Mouse (Mus musculus) forebrain, embryonic 12.5 days (tissue): ENCODE measurements around the gene Rabgap1l. TPM values are rescaled to one million over a fixed set of nuclear protein-coding genes. Genes with fewer than 3 reads are reported as not detected.

Experiments
- ATAC-seq: fragments of 200-750 bp; cut with Nextera tagmentation; 2 replicates; pipeline ENCODE4 v1.8.0; 2017; ENCODE audit warnings: moderate TSS enrichment; ENCODE audit not compliant: low FRiP score
- H3K27ac ChIP-seq: fragments of 300-500 bp; sonication (generic); 2 replicates; pipeline ENCODE4 v1.5.1; 2016; ENCODE audit warnings: mild to moderate bottlenecking
- H3K27me3 ChIP-seq: fragments of 300-500 bp; sonication (generic); 2 replicates; pipeline ENCODE4 v1.6.1; 2016; ENCODE audit warnings: mild to moderate bottlenecking
- H3K36me3 ChIP-seq: fragments of 300-500 bp; sonication (generic); replicated peaks from 2 replicates; pipeline ENCODE4 v1.6.1; 2016; ENCODE audit warnings: mild to moderate bottlenecking
- H3K4me1 ChIP-seq: fragments of 300-500 bp; sonication (generic); 2 replicates; pipeline ENCODE4 v1.6.1; 2016
- H3K4me2 ChIP-seq: fragments of 300-500 bp; sonication (generic); 2 replicates; pipeline ENCODE4 v1.6.1; 2016; ENCODE audit warnings: mild to moderate bottlenecking, moderate library complexity
- H3K4me3 ChIP-seq: fragments of 300-500 bp; sonication (generic); replicated peaks from 2 replicates; pipeline ENCODE4 v1.5.1; 2016; ENCODE audit warnings: mild to moderate bottlenecking
- H3K9ac ChIP-seq: fragments of 300-500 bp; sonication (generic); 2 replicates; pipeline ENCODE4 v1.6.1; 2016; ENCODE audit warnings: mild to moderate bottlenecking
- H3K9me3 ChIP-seq: fragments of 300-500 bp; sonication (generic); 2 replicates; pipeline ENCODE4 v1.6.1; 2016
- WGBS: fragments of 180-500 bp; shearing (Covaris S2); methylation state at CpG from one replicate; pipeline ENCODE4 v1.1.7; 2016; 5-methylcytosine and 5-hydroxymethylcytosine counted together
- polyA plus RNA-seq: library from polyadenylated mRNA; unstranded; fragments of >200 nt; fragmentation: Nextera tagmentation; extraction: Ambion mirVana; gene quantifications from 2 replicates; pipeline ENCODE4 v1.2.1, GENCODE M21; 2016

Gene Rabgap1l
- polyA plus RNA-seq, 1 experiment from 2014 or later: 19.6 TPM

DNA sequence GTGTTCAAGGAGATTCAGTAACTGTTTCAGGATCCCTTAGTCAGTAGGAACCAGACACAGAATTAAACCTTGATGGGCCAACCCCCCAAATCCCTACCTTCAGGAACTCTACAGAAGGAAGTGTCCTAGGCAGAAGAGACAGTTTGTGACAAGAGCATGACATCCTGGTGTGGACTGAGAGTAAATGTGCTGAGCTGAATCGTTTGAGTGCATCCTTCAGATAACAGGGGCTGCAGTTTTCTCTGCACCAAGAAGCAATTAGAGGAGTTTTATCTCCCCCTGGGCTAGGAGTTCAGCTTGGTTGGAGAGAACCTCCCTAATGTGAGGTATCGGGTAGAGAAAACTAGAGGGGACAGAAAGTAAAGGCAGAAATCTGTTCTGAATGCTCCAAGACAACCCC, 462.8 kb downstream of the Rabgap1l start:
- Histone ChIP-seq H3K9ac (no peak overlapping the region), H3K4me1 (no peaks in the 10 kb centered on the region), H3K4me2 (no peak overlapping the region), H3K4me3 (no peak overlapping the region), H3K36me3 (no peaks in the 10 kb centered on the region), H3K9me3 (no peaks in the 10 kb centered on the region), H3K27me3 (no peaks in the 10 kb centered on the region), H3K27ac (no peak overlapping the region)
- ATAC-seq: no peak
- WGBS: 75% methylated on average over 2 of the region's 2 CpGs

- no peak overlapping the region for H3K4me2 ChIP-seq
- ATAC-seq: no peak
- no peaks in the 10 kb centered on the region for H3K36me3 ChIP-seq
- H3K27me3 ChIP-seq: no peaks in the 10 kb centered on the region
- no peak overlapping the region for H3K9ac ChIP-seq
- no peak overlapping the region for H3K4me3 ChIP-seq
- no peaks in the 10 kb centered on the region for H3K4me1 ChIP-seq
- no peaks in the 10 kb centered on the region for H3K9me3 ChIP-seq
- H3K27ac ChIP-seq: no peak overlapping the region
- WGBS: 70% methylated on average over 7 of the region's 7 CpGs
These were observed 463.2 kb downstream of the Rabgap1l start for GRCm38 (mm10) chr1:160329788-160330187.

- H3K4me1 ChIP-seq: no peaks in the 10 kb centered on the region
- H3K4me3 ChIP-seq: no peak overlapping the region
- H3K9me3 ChIP-seq: no peaks in the 10 kb centered on the region
- no peaks in the 10 kb centered on the region for H3K36me3 ChIP-seq
- no peak overlapping the region for H3K4me2 ChIP-seq
- no peak for ATAC-seq
- WGBS: 76% methylated on average over 1 of the region's 1 CpGs
- no peak overlapping the region for H3K9ac ChIP-seq
- no peak overlapping the region for H3K27ac ChIP-seq
- no peaks in the 10 kb centered on the region for H3K27me3 ChIP-seq
These were observed 465.5 kb downstream of the Rabgap1l start for GRCm38 (mm10) chr1:160327531-160327930.

GRCm38 (mm10) chr1:160325542-160325941, 467.5 kb downstream of the Rabgap1l start:
- 73% methylated on average over 5 of the region's 5 CpGs for WGBS
- H3K36me3 ChIP-seq: no peaks in the 10 kb centered on the region
- H3K4me2 ChIP-seq: no peak overlapping the region
- H3K9me3 ChIP-seq: no peaks in the 10 kb centered on the region
- ATAC-seq: no peak
- H3K4me1 ChIP-seq: no peaks in the 10 kb centered on the region
- H3K27ac ChIP-seq: no peak overlapping the region
- H3K4me3 ChIP-seq: no peak overlapping the region
- no peaks in the 10 kb centered on the region for H3K27me3 ChIP-seq
- no peak overlapping the region for H3K9ac ChIP-seq

GRCm38 (mm10) chr1:160320690-160321089, 472.3 kb downstream of the Rabgap1l start:
- H3K36me3 ChIP-seq: no peaks in the 10 kb centered on the region
- WGBS: 83% methylated on average over 1 of the region's 1 CpGs
- no peaks in the 10 kb centered on the region for H3K27me3 ChIP-seq
- ATAC-seq: no peak
- H3K4me3 ChIP-seq: no peak overlapping the region
- no peaks in the 10 kb centered on the region for H3K9me3 ChIP-seq
- H3K4me1 ChIP-seq: no peaks in the 10 kb centered on the region
- H3K4me2 ChIP-seq: no peak overlapping the region
- H3K27ac ChIP-seq: no peak overlapping the region
- no peak overlapping the region for H3K9ac ChIP-seq

GRCm38 (mm10) chr1:160318057-160318725, 474.8 kb downstream of the Rabgap1l start:
- no peak for ATAC-seq

GRCm38 (mm10) chr1:160316239-160316638, 476.8 kb downstream of the Rabgap1l start:
- 89% methylated on average over 2 of the region's 2 CpGs for WGBS
- Histone ChIP-seq H3K27ac (no peak overlapping the region), H3K4me3 (no peak overlapping the region), H3K36me3 (no peaks in the 10 kb centered on the region), H3K9ac (no peak overlapping the region), H3K4me2 (no peak overlapping the region), H3K27me3 (no peaks in the 10 kb centered on the region), H3K4me1 (no peaks in the 10 kb centered on the region), H3K9me3 (no peaks in the 10 kb centered on the region)
- no peak for ATAC-seq

More at GRCm38 (mm10) chr1:160318057-160318725, 474.8 kb downstream of the Rabgap1l start:
- H3K9me3 ChIP-seq: no peaks in the 10 kb centered on the region
- no peak overlapping the region for H3K4me2 ChIP-seq
- no peaks in the 10 kb centered on the region for H3K36me3 ChIP-seq
- no peak overlapping the region for H3K4me3 ChIP-seq
- no peaks in the 10 kb centered on the region for H3K4me1 ChIP-seq
- H3K9ac ChIP-seq: no peak overlapping the region
- H3K27me3 ChIP-seq: no peaks in the 10 kb centered on the region
- WGBS: 72% methylated on average over 8 of the region's 8 CpGs
- H3K27ac ChIP-seq: no peak overlapping the region

GRCm38 (mm10) chr1:160312658-160313057, 480.4 kb downstream of the Rabgap1l start:
- Histone ChIP-seq H3K27ac (no peak overlapping the region), H3K4me3 (no peak overlapping the region), H3K4me1 (peaks cover 6% of the 10 kb centered on the region; the same call in 1 of the 2 replicates), H3K27me3 (0 out of 2 replicates have a peak, but pooled peaks cover 3% of the 10 kb centered on the region), H3K9me3 (no peaks in the 10 kb centered on the region), H3K4me2 (no peak overlapping the region), H3K9ac (no peak overlapping the region), H3K36me3 (no peaks in the 10 kb centered on the region)
- no peak for ATAC-seq
- 90% methylated on average over 4 of the region's 4 CpGs for WGBS

- H3K36me3 ChIP-seq: no peaks in the 10 kb centered on the region
- H3K9me3 ChIP-seq: no peaks in the 10 kb centered on the region
- no peak overlapping the region for H3K9ac ChIP-seq
- H3K4me1 ChIP-seq: peaks cover 6% of the 10 kb centered on the region; the same call in 1 of the 2 replicates
- H3K27ac ChIP-seq: no peak overlapping the region
- WGBS: 14% methylated on average over 2 of the region's 2 CpGs
- 0 out of 2 replicates have a peak, but pooled peaks cover 3% of the 10 kb centered on the region for H3K27me3 ChIP-seq
- no peak for ATAC-seq
- no peak overlapping the region for H3K4me2 ChIP-seq
- no peak overlapping the region for H3K4me3 ChIP-seq
These were observed 481.1 kb downstream of the Rabgap1l start for GRCm38 (mm10) chr1:160311861-160312260.

DNA sequence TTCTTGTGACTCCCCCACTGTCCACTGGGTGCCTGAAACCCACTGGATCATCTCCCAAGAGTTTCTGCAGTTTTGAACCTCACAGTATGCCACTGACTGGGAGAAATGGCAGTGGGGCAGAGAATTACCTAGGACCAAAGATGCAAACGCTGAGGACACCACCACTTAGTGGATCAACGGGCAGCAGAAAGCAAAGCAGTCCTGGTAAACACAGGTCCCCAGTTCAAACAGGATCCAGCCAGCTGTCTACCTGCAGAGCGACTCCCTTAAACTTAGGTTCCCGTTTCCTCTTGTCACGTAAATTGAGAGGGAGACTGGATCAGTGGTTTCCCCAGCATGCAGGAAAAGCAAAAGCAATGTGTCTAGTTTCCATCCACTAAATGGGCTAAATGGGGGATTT, 483.1 kb downstream of the Rabgap1l start:
- no peak for ATAC-seq
- 32% methylated on average over 5 of the region's 5 CpGs for WGBS
- Histone ChIP-seq H3K9ac (no peak overlapping the region), H3K4me3 (no peak overlapping the region), H3K27ac (no peak overlapping the region), H3K4me1 (peaks cover 6% of the 10 kb centered on the region; the same call in 1 of the 2 replicates), H3K4me2 (no peak overlapping the region), H3K27me3 (0 out of 2 replicates have a peak, but pooled peaks cover 3% of the 10 kb centered on the region), H3K36me3 (no peaks in the 10 kb centered on the region), H3K9me3 (no peaks in the 10 kb centered on the region)

DNA sequence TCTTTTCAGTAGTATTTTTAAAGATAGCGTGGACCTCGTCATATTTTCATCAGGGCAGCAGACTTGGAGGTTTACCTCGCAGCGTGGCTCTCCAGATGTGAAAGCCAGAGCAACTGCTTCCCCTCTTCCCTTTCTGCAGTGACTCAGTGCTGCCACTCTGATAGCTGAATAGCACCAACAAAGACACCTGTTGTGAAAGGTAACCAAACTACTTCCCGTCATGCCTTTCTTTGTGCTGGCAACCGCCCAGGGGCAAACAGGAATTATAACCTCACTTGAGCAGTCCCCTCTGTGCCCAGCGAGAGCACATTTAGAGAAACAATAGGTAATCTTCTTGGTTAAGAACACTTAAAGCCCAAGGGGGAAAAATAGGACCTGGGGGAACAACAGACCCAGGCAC, 484.0 kb downstream of the Rabgap1l start:
- Histone ChIP-seq H3K9ac (no peak overlapping the region), H3K27ac (no peak overlapping the region), H3K27me3 (0 out of 2 replicates have a peak, but pooled peaks cover 3% of the 10 kb centered on the region), H3K4me2 (no peak overlapping the region), H3K4me1 (peaks cover 6% of the 10 kb centered on the region; the same call in 1 of the 2 replicates), H3K4me3 (no peak overlapping the region), H3K36me3 (no peaks in the 10 kb centered on the region), H3K9me3 (no peaks in the 10 kb centered on the region)
- 10% methylated on average over 7 of the region's 7 CpGs for WGBS
- no peak for ATAC-seq

- WGBS: 63% methylated on average over 7 of the region's 7 CpGs
- H3K9ac ChIP-seq: no peak overlapping the region
- H3K4me2 ChIP-seq: no peak overlapping the region
- H3K36me3 ChIP-seq: no peaks in the 10 kb centered on the region
- H3K9me3 ChIP-seq: no peaks in the 10 kb centered on the region
- H3K27ac ChIP-seq: no peak overlapping the region
- H3K27me3 ChIP-seq: 0 out of 2 replicates have a peak, but pooled peaks cover 3% of the 10 kb centered on the region
- H3K4me3 ChIP-seq: no peak overlapping the region
- H3K4me1 ChIP-seq: peaks cover 6% of the 10 kb centered on the region; the same call in 1 of the 2 replicates
- no peak for ATAC-seq
These were observed 484.5 kb downstream of the Rabgap1l start for GRCm38 (mm10) chr1:160308498-160308897.
